Comparison of ENCODE assay signal across 7 mouse cellular contexts in genomic region chr5:72167594-72168284, GRCm38 (mm10). TPM values are rescaled to one million over a fixed set of nuclear protein-coding genes. Genes with fewer than 3 reads are reported as not detected.
DNase-seq lines count a peak whose midpoint lies in the region; ATAC-seq lines count a peak whose summit lies in the region.

TSS of gene Commd8 (minus strand) at chr5:72168189.

- under 1% methylated on average over 38 of the region's 38 CpGs for WGBS in embryonic facial prominence, embryonic 10.5 days
- under 1% methylated on average over 38 of the region's 38 CpGs for WGBS in limb, embryonic 10.5 days
- under 1% methylated on average over 38 of the region's 38 CpGs for WGBS in midbrain, embryonic 13.5 days

- no peaks in the 10 kb centered on the region for H3K9me3 ChIP-seq in embryonic facial prominence, embryonic 10.5 days
- H3K9me3 ChIP-seq in limb, embryonic 10.5 days (replicated peaks) = no peaks in the 10 kb centered on the region
- no peaks in the 10 kb centered on the region for H3K9me3 ChIP-seq in midbrain, embryonic 13.5 days

- peaks cover 13% of the 10 kb centered on the region for H3K4me1 ChIP-seq in embryonic facial prominence, embryonic 10.5 days
- peaks cover 11% of the 10 kb centered on the region for H3K4me1 ChIP-seq in limb, embryonic 10.5 days
- peaks cover 18% of the 10 kb centered on the region for H3K4me1 ChIP-seq in midbrain, embryonic 13.5 days (replicated peaks)

- peak; percentile 67 for ATAC-seq in granulocyte monocyte progenitor cell, adult 5-6 weeks (replicated peaks; ENCODE audit: poor library complexity, severe bottlenecking)
- peak; percentile 96 for ATAC-seq in midbrain, embryonic 13.5 days

- peak; percentile 97 for DNase-seq in adrenal gland, postnatal 10 days
- peak; percentile 96 for DNase-seq in embryonic facial prominence, embryonic 10.5 days (ENCODE audit: low spot score)
- DNase-seq in kidney, adult 11 months = peak; percentile 95
- DNase-seq in limb, embryonic 10.5 days (ENCODE audit: low spot score) = peak; percentile 97
- DNase-seq in spleen, adult 12 weeks (ENCODE audit: low spot score) = peak; percentile 93

- no peaks in the 10 kb centered on the region for H3K27me3 ChIP-seq in embryonic facial prominence, embryonic 10.5 days (replicated peaks; ENCODE audit: low read depth, poor library complexity, severe bottlenecking)
- H3K27me3 ChIP-seq in limb, embryonic 10.5 days (ENCODE audit: low read depth, poor library complexity, severe bottlenecking) = no peaks in the 10 kb centered on the region
- H3K27me3 ChIP-seq in midbrain, embryonic 13.5 days = no peaks in the 10 kb centered on the region

- H3K9ac ChIP-seq in midbrain, embryonic 13.5 days (replicated peaks) = peak within 1 kb of the TSS; percentile 78

- H3K36me3 ChIP-seq in embryonic facial prominence, embryonic 10.5 days (replicated peaks) = peaks cover 14% of the 10 kb centered on the region
- peaks cover 18% of the 10 kb centered on the region for H3K36me3 ChIP-seq in limb, embryonic 10.5 days
- no peaks in the 10 kb centered on the region; the same call in none of the 2 replicates for H3K36me3 ChIP-seq in midbrain, embryonic 13.5 days

- peak within 1 kb of the TSS; percentile 91 for H3K27ac ChIP-seq in embryonic facial prominence, embryonic 10.5 days (replicated peaks)
- peak within 1 kb of the TSS; percentile 92 for H3K27ac ChIP-seq in limb, embryonic 10.5 days
- H3K27ac ChIP-seq in midbrain, embryonic 13.5 days = 0 out of 2 replicates have a peak within 1 kb of the TSS, but pooled peaks have one; percentile 56

- peak within 1 kb of the TSS; percentile 90 for H3K4me2 ChIP-seq in midbrain, embryonic 13.5 days (replicated peaks)

- peak within 1 kb of the TSS; percentile 73 for H3K4me3 ChIP-seq in embryonic facial prominence, embryonic 10.5 days
- peak within 1 kb of the TSS; percentile 82 for H3K4me3 ChIP-seq in limb, embryonic 10.5 days
- peak within 1 kb of the TSS; percentile 81 for H3K4me3 ChIP-seq in midbrain, embryonic 13.5 days (replicated peaks)

RNA-seq across cellular contexts. Expression of gene Commd8, which starts in this region (rescaled TPM):
- 10 to 100 TPM; 53.9 to 61.9 TPM for total RNA-seq in adrenal gland, postnatal 10 days (2021)
- 148 and 153 TPM in 2 replicates for polyA plus RNA-seq in embryonic facial prominence, embryonic 10.5 days (2016; fragmentation: Nextera tagmentation; extraction: Ambion mirVana)
- 82.1 and 102 TPM in 2 replicates for total RNA-seq in granulocyte monocyte progenitor cell, adult 5-6 weeks (2014; fragmentation: Nextera tagmentation)
- 69.2 and 82.3 TPM in 2 replicates for total RNA-seq in granulocyte monocyte progenitor cell, adult 5-6 weeks (2017)
- 152 TPM in 2 replicates for polyA plus RNA-seq in limb, embryonic 10.5 days (2016; fragmentation: Nextera tagmentation; extraction: Ambion mirVana)
- 147 and 160 TPM in 2 replicates for polyA plus RNA-seq in midbrain, embryonic 13.5 days (2015; fragmentation: Nextera tagmentation; extraction: Ambion mirVana)

Comparison
In these comparisons a context has a peak if more than half of its experiments do, and no peak if none do; other contexts are left out.
1. Peak in every context shown above with its lines: DNase-seq, ATAC-seq, H3K4me3 ChIP-seq and H3K27ac ChIP-seq.